Mouse (Mus musculus) fat pad, adult 2 months (tissue): ENCODE data around the gene Slc16a10.

Source experiments
- DNase-seq: peaks from one replicate; pipeline ENCODE4 v3.0.0-alpha.2; 2011; ENCODE audit warnings: low read depth, low spot score; ENCODE audit errors: extremely low read depth

The Slc16a10 gene

GRCm38 (mm10) chr10:40151852-40152549 is 9.9 kb upstream of the Slc16a10 start:
- no peak for DNase-seq

- no peak for DNase-seq
Measured at GRCm38 (mm10) chr10:40149584-40150145, 7.6 kb upstream of the Slc16a10 start.

- DNase-seq, result no peak
Measured at GRCm38 (mm10) chr10:40147325-40148059, 5.4 kb upstream of the Slc16a10 start.

- DNase-seq, result no peak
Measured at GRCm38 (mm10) chr10:40146451-40146850, 4.4 kb upstream of the Slc16a10 start.

- no peak for DNase-seq
Measured at GRCm38 (mm10) chr10:40144815-40145214, 2.8 kb upstream of the Slc16a10 start.

- no peak for DNase-seq
Measured at GRCm38 (mm10) chr10:40141016-40141851, 824 bp downstream of the Slc16a10 start.

- DNase-seq, result no peak
Measured at GRCm38 (mm10) chr10:40139646-40140045, 2.4 kb downstream of the Slc16a10 start.

- peak; percentile 80 for DNase-seq
Measured at GRCm38 (mm10) chr10:40135807-40136778, 6.0 kb downstream of the Slc16a10 start.

- no peak for DNase-seq
Measured at GRCm38 (mm10) chr10:40134906-40135305, 7.2 kb downstream of the Slc16a10 start.

- DNase-seq, result no peak
Measured at GRCm38 (mm10) chr10:40133636-40134035, 8.4 kb downstream of the Slc16a10 start.

GRCm38 (mm10) chr10:40131690-40132418 is 10.2 kb downstream of the Slc16a10 start:
- no peak for DNase-seq

- no peak for DNase-seq
Measured at GRCm38 (mm10) chr10:40130126-40130525, 11.9 kb downstream of the Slc16a10 start.

- DNase-seq, result no peak
Measured at GRCm38 (mm10) chr10:40129134-40129533, 12.9 kb downstream of the Slc16a10 start.

- no peak for DNase-seq
Measured at GRCm38 (mm10) chr10:40128497-40128896, 13.6 kb downstream of the Slc16a10 start.

GRCm38 (mm10) chr10:40125200-40125599 is 16.9 kb downstream of the Slc16a10 start:
- DNase-seq, result peak; percentile 68

- DNase-seq, result no peak
Measured at GRCm38 (mm10) chr10:40124570-40124969, 17.5 kb downstream of the Slc16a10 start.

- no peak for DNase-seq
Measured at GRCm38 (mm10) chr10:40124096-40124495, 18.0 kb downstream of the Slc16a10 start.

- DNase-seq, result no peak
Measured at GRCm38 (mm10) chr10:40119466-40119865, 22.6 kb downstream of the Slc16a10 start.

- DNase-seq, result no peak
Measured at GRCm38 (mm10) chr10:40118743-40119387, 23.2 kb downstream of the Slc16a10 start.
